Mouse (Mus musculus): ENCODE data around the gene Catsper4.
"Not testable (repeated sequence)": the region's sequence is repeated elsewhere in the genome, so short reads cannot be mapped to it uniquely, and the experiment has no call there.

The Catsper4 gene

DNA sequence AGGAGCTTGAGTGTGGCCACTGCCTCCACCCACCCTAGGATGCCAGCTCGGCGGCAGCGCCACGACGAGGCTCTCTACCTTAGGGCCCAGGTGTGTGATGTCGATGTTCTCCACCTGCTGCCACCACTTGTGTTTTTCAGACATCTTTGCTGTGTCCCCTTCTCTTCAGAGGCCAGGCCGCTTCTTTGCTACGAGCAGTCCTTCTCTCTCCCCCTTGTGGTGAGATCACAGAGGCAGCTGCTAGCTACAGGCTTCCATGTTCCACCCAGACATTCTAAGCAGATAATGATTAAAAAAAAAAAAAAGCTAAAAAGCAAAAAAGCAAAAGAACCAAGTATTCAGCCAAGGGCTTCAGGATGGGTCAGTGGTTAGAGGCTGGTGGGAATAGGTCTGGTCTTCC, at the start of gene Catsper4:
Gene Catsper4, minus strand, starts transcription at position 190 of the 400 bp plus-strand sequence.
- DNase-seq: no peak

DNA sequence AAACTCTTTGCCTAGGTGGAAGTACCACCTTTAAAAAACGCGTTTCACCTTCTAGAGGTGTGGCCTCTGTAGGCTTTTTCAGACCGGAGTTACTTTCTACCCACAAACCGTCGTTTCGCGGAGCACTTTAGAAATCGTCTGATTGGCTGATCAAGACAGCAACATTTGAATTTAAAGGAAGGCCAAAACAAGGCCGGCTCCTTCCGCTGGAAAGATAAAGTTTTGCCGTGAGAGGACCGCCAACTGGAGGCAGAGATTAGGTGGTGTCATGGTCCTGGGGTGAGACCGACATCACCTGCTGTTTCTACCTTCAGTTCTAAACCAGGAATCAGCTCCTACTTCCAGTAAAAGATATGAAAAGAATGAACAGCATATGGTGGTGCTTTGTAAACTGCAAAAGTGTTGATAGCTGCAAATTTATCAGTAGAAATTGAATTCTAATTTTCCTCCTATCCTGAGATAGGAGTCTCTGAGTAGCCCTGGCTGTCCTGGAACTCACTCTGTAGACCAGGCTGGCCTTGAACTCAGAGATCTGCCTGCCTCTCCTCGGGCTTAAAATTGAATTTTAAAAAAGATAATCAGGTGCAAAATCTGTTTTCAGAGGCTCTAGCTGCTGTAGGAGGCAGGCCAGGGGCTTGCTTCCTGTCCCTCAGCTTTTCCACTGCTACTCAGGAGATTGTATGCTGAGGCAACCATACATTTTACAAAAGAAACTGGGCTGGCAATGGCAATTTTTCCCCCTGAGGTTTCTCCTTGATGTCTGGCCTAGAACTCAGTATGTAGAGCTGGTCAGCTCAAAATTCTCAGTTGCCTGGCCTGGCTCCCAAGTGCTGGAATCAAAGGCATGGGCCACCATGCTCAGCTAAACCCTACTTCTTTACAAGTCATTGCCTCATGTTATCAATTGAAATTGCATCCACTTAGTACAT, 46.5 kb upstream of the Catsper4 start:
- DNase-seq: no peak

DNA sequence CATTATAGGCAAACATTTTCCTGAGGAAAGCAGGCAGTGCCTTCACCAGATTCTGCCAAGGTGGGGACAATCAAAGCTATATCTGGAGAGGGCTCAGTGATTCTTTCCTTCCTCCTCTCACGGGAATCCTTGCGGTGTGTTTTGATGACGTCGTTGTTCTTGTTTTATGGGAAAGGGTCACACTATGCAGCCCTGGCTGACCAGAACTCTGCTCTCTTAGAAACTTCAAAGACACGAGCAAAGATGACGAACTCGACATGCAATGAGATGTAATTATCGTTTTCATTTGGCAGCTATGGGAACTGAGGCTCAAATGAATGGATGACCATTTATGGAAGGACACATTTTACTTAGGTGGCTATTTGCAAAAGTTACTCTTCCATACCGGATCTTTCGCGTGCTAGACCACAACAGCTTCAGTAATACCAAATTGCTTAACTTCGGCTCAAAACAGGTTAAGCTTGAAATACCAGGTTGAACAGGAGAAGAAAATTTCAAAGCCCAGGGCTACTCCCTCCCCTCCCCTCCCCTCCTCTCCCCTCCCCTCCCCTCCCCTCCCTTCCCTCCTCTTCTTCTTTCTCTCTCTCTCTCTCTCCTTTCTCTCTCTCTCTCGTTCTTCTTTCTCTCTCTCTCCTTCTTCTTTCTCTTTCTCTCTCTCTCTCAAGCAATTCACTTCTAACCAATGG, 45.7 kb upstream of the Catsper4 start:
- DNase-seq: no peak

DNA sequence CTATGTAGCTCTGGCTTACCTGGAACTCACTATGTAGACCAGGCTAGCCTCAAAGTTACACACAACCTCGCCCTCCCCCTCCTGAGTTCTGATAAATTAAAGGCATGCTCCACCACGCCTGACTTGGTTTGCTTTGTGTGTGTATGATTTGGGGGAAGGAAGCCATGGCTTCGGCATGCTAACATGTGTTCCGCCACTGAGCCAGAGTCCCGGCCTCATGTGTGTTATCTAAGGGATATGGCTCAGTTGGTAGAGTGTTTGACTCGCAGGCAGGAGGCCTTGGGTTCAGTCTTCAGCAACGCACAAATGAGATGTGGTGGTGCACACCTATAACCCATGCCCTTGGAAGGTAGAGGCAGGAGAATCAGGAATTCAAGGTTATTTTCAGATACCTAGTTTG, 44.8 kb upstream of the Catsper4 start:
- DNase-seq: no peak

DNA sequence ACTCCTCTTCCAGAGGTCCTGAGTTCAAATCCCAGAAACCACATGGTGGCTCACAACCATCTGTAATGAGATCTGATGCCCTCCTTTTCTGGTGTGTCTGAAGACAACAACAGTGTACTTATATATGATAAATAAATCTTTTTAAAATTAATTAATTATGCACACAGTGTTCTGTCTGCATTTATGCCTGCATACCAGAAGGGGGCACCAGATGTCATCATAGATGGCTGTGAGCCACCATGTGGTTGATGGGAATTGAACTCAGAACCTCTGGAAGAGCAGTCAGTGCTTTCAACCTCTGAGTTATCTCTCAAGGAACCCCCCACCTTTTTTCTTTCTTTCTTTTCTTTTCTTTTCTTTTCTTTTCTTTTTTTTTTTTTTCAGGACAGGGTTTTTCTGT, 42.4 kb upstream of the Catsper4 start:
- DNase-seq: not testable (repeated sequence)

DNA sequence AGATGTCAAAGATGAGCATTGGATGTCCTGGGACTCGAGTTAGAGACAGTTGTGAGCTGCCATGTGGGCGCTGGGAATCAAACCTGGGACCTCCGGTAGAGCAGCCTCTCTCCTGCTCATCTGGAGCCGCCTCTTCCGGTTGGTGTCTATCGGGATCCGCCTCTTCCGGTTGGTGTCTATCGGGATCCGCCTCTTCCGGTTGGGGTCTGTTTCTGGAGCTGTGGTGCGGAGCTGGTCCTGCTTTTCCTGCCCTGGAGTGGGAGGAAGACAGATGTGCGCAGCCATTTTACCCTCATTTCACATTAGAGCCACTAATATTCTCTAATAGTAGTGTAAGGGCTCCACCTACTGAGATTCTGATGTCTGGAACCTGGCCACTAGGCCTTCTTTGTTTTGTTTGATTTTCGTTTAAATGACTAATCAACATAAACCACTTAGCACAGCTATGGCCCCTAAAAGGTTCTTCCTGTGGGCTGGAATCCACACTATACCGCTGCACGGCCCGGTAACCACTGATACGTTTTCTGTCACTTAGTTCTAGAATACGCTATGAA, 41.0 kb upstream of the Catsper4 start:
- DNase-seq: no peak

DNA sequence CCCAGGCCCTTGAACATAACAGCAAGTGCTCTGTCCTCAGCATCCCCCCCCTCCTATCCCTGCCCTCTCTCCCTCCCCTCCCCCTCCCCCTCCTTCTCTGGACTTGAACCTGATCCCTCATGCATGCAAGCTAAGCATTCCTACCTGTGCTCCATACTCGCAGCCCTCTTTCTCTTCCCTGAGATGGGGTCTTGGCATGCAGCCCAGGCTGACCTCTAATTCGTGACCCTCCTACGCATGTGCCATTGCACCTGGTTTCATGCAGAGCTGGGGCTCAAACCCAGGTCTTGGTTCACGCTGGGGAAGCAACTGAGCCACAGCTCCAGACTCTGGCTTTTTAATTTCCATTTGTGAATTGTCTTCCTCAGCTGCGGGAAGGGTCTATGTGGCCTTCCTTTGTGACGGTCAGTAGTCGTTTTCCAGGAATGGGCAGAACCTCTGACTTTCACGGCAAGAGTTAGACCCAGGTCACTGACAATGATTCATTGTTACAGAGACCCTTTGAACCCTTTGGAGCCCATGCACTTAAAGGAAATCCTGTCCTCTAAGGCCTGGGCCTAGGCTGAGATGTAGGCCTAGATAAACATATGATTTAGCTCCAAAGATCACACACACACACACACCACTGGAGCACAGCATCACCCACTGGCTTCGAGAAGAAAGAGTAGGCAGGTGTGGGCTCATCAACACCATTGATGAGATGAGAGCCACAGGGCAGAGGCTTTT, 38.8 kb upstream of the Catsper4 start:
- DNase-seq: no peak

DNA sequence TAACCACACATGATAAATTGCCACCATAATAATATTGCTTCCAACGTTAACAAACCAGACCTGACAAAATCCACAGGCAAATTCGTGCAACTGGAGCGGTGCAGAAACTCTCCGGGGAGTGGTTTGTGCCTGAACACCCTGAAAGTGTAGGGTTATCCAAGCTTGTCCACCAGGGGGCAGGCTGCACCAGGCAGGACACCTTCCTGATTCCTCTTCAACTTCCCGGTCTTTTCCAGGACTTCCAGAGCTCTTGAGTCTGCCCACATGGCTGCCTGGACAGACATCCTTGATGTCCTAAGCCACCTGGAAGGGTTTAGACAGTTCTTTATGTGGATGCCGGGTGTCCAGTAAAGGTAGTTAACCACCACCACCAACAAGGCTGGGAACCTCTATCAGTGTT, 36.0 kb upstream of the Catsper4 start:
- DNase-seq: peak; percentile 38

DNA sequence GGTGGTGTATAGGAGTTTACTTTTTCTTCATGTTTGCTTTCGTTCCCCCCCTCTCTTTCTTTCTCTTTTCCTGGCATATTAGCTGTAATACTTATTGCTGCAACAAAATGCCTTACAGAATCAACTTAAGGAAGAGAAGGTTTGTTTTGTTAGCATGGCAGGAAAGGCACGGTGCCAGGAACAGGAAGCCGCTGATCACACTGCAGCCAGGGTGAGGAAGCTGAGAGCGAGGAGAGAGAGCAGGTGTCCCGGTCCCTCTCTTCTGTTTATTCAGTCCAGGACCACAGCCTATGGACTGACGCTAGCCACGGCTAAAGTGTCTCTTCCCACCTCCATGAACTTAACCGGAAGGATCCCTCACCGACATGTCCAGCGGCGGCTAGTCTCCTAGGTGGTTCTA, 31.2 kb upstream of the Catsper4 start:
- no peak for DNase-seq

DNA sequence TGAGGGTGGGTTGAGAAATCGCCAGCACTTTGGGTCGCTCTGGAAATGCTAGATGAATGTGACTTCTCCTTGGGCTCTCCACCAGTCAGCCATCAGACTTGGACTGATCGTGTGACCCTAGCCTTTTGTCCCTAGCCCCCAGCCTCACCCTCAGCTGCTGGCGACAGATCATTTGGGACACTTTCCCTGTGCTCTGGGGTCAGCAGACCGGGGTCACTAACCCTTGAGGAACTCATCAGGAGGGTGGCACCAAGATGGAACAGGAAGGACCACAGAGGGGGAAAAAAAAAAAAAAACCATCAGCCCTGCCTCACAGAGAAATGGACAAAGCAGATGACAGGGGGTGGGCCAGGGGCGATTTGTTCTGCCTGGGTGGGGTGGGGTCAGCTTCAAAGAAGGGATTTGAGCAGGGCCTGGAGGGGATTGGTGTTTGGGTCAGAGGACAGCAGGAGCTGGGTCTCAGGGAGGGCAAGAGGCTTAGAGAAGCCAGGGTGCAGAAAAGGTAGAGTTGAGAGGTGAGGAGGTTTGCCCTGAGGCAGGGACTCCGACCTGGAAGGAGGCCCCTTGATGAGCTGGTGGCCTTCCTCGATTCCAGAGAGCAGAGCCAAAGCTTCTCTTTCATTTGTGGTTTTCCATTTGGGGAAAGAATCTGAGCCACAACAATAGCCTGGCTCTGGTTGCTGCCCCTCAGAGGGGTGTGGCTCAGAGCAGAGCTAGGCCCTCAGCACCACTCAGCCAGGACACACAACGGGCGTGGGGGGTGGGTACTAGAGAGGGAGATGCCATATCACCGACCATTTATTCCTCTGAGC, 30.2 kb upstream of the Catsper4 start:
- DNase-seq: no peak

DNA sequence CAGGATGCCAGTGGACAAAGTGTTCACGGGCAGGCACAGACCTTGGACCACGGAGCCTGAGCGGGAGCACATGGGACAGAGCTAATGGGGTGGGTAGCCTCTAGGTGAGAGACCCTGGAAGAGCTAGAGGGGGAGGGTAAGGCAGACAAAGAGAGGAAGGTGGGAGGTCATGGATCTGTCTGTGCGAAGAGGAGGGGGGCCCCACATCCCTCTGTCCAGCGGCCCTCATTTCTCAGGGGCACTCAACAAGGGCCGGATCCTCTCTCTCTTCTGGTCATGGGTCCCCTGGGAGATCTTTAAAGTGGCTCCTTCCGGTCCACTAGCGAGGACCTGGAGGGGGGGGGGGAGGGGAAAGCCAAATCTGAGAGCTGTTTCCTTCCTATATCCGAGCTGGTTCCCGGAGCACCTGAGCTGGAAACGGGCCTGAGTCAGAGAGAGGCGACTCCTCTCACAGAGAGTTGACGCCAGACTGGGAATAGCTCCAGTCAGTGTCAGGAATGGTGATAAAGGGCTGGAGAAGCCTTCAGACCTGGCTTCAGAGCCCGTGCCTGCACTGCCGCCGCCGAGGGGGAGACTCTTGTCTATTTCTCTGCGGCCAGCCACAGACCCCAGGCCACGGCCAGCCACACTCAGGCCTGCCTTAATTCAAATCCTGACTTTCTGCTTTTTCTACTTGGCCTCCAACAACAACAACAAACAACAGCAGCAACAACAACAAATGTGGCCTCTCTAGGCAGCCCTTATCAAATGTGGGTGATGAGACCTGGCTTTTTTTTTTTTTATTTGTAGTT, 29.4 kb upstream of the Catsper4 start:
- no peak for DNase-seq

DNA sequence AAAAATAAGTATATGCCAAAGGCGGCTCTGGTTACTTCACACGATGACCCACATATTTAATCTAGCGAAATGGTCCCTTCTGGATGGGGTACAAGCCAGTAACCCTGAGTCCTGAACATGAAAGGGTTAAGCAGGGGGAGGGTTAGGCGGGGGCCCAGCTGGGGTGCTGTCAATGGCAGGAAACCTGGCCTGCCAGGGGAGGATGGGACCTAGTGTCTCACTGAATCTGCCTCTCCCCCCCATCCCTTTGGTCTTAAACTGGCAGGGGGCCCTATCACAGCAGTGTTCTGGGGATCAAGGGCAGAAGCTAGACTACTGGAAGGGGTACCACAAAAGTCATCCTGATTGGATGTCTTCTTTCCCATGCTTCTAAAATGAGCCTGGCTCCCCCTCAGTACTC, 28.7 kb upstream of the Catsper4 start:
- DNase-seq: no peak

DNA sequence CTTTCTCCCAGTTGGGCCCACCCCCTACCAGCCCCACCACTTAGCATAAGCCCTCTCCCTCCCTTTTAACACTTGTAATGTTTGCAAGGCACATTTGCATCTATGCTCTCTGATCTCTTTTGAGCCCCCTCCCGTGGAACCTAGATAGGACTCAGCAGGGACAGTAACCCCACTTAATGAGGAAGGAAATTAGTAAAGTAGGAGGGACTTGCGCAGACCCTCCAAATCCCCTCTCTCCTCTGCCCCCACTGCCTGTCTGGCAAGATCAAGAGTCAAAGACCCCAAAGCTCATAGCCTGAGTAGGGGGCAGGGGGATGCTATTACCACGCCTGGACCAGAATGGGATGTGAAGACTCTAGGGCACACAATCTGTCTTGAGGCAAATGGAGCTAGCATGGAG, 27.7 kb upstream of the Catsper4 start:
- no peak for DNase-seq

DNA sequence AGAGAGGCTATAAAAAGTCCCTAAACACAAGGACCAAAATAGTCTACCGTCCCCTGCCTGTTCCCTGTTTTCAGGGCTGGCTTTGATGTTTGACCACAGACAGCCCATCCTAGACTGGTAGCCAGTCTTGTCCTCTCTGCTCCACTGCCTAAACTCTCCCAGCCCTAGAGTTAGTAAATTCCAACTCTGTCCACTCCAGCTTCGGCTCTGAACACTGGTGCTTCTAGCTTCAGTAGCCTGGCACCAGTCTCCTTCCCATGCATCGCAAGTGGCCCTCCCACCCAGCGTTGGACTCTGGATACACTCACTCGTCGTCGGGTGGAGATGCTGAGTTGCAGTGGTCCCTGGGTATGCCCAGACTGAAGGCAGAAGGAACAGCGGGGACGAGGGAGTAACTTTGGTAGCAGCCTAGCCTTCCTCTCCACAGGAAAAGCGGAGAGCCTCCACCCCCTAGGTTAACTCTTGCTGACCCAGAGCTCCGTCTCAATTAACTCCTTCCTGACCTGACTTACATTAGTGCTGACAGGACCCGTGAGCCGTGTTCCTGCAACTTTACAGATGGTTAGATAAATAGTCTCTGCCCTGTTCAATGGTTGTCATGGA, 26.6 kb upstream of the Catsper4 start, which contains the start of gene Grrp1:
Gene Grrp1, minus strand, starts transcription at position 385 of the 603 bp plus-strand sequence.
- DNase-seq: no peak

DNA sequence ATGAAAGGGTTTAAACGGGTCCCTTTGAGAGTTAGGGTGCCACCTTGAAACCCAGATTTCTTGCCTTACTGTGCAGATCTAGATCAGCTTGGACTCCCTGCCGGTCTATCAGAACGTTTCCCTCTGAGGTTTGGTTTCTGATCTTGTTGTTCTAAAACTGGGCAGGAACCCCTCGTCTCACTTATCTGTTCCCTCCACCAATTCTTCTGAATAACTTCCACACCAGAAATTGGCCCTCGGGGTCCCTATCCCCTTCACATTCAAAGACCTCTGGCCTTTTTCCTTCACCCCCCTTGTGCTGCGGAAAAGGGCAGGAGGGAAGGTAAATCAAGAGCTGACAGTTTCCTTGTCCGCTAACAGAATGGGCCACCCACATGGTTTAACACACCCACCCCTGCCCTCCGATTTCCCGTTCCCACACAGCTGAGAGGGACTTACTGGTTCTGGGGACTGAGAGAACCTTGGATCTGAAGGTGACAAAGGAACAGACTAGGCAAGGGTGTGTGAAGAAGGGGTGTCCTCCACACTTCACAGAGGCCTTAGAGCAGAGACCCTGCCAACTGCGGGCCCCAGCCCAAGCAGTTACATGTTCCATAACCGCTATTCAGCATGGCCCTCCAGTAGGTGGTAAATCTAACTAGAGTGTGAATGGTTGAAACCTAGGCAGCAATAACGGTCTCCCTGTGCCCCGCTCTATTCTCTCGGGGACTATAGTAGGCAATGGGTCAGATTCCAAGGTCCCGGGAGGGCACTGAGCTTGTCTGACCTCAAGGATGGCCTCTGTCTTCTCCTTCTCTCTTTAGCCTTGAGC, 25.9 kb upstream of the Catsper4 start:
- no peak for DNase-seq

DNA sequence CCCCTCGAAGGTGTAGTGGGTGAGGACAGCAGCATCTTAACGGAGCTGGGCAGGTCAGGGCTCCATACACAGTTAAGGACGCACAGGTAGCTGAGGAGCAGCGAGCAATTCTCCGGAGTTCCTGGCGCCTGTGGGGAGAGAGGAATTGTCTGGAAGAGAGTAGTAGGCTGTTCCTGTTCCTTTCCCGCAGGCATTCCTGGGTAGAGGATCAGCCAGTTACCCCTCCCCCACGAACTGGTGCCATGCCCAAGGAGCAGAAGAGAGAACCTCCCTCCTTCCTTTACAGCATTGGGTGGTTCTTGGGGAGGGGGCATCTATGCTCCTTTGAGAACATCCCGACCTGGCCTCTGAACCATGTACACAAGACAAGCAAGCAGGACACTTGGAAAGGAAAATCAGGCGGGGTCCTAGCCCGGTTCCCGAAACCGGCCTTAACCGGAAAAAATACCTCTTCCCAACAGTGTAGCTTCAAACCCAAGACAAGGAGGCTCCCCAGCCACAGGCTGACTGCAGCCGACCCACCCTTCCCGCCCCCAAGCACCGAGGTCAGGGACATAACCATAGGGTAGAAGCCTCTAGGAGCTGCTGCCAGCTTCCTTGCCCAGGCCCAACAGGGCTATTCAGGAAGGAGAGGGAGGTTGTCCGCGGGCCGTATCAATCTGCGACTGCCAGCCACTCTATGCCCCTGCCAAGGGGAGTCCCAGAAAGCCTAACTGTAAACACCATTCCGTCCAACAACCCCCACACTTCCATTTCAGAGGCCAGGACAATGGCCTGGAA, 25.1 kb upstream of the Catsper4 start:
- no peak for DNase-seq

DNA sequence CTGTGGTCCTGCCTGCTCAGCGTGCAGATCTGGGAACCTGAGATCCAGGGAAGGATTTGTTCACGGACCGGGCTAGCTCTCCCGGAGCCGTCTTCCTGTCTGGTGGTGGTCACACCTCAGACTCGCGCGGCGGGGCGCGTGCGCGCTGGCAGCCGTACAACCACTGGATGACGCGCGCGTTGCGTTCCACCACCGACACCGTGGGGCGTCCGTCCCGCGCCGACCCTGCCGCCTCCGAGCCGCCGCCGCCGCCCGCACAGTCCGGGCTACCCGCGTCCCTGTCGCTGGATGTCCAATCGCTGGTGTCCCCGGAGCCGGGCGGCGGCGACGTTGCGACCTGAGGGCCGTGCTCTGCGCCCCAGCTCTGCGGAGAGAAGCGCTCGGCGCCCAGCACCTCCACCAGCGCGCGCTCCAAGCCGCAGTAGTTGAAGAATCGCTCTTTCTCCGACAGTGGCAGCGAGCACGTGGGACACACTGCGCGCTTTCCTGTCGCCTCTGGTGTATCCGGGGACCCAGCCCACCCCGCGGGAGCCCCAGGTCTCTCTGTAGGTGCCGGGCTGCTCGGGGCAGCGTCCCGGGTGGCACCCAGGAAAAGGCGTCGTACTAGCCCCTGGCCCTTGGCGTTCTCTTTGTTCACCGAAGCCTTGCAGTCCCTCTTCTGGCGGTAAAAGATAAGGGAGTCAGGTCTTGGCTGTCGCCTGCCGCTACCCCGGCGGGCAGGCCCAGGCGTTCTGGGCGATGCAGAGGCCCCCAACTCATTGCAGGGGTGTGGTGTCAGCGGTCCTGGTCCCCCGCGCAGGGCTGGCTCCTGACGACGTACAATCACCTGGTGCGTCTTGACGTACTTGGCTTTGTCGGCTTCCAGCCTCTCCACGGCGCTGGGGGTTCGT, 24.3 kb upstream of the Catsper4 start:
- DNase-seq: peak; percentile 48

DNA sequence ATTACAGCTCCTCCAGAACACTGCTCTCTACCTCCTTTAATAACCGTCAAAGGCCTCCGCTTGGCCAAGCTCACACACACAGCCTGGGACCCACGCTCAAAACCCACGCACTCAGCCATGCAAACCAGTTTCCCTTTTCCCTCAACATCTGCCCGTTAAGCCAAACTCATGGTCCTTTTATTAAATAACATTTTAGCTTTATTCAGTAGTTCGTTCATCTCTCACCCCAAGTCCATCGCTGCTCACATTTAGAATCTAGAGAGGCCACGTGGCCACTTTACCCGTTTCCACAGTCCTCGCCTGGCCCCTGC, 23.7 kb upstream of the Catsper4 start:
- DNase-seq: peak; percentile 34
